Mouse (Mus musculus) forebrain, embryonic 13.5 days (tissue): ENCODE results near the gene Gm5134. TPM values are rescaled to one million over a fixed set of nuclear protein-coding genes. Genes with fewer than 3 reads are reported as not detected.
"Not testable (repeated sequence)": the region's sequence is repeated elsewhere in the genome, so short reads cannot be mapped to it uniquely, and the experiment has no call there.

Experiments
- ATAC-seq: fragments of 200-750 bp; cut with Nextera tagmentation; 2 replicates; pipeline ENCODE4 v1.8.0; 2017
- H3K27ac ChIP-seq: fragments of 300-500 bp; sonication (generic); 2 replicates; pipeline ENCODE4 v1.5.1; 2015; ENCODE audit warnings: inconsistent platforms, mild to moderate bottlenecking, moderate library complexity
- H3K27me3 ChIP-seq: fragments of 300-500 bp; sonication (generic); 2 replicates; pipeline ENCODE4 v1.6.1; 2015; ENCODE audit warnings: mild to moderate bottlenecking, inconsistent platforms
- H3K36me3 ChIP-seq: fragments of 300-500 bp; sonication (generic); 2 replicates; pipeline ENCODE4 v1.6.1; 2015; ENCODE audit warnings: mild to moderate bottlenecking, inconsistent platforms; ENCODE audit not compliant: poor library complexity, severe bottlenecking
- H3K4me1 ChIP-seq: fragments of 300-500 bp; sonication (generic); 2 replicates; pipeline ENCODE4 v1.6.1; 2015; ENCODE audit warnings: inconsistent platforms
- H3K4me2 ChIP-seq: fragments of 300-500 bp; sonication (generic); 2 replicates; pipeline ENCODE4 v1.6.1; 2015; ENCODE audit warnings: inconsistent platforms, mild to moderate bottlenecking, moderate library complexity
- H3K4me3 ChIP-seq: fragments of 300-500 bp; sonication (generic); 2 replicates; pipeline ENCODE4 v1.5.1; 2015; ENCODE audit warnings: mild to moderate bottlenecking, inconsistent platforms
- H3K9ac ChIP-seq: fragments of 300-500 bp; sonication (generic); 2 replicates; pipeline ENCODE4 v1.6.1; 2015; ENCODE audit warnings: mild to moderate bottlenecking, inconsistent platforms
- H3K9me3 ChIP-seq: fragments of 300-500 bp; sonication (generic); replicated peaks from 2 replicates; pipeline ENCODE4 v1.6.1; 2016; ENCODE audit warnings: inconsistent platforms
- WGBS: fragments of 180-500 bp; shearing (Covaris S2); methylation state at CpG from one replicate; pipeline ENCODE4 v1.1.7; 2015; 5-methylcytosine and 5-hydroxymethylcytosine counted together
- polyA plus RNA-seq: library from polyadenylated mRNA; unstranded; fragments of >200 nt; fragmentation: Nextera tagmentation; extraction: Ambion mirVana; gene quantifications from 2 replicates; pipeline ENCODE4 v1.2.1, GENCODE M21; 2015

Gm5134 gene
- polyA plus RNA-seq, 1 experiment from 2014 or later = 0.09 TPM

GRCm38 (mm10) chr10:75978119-75978834 is 24.0 kb downstream of the Gm5134 start:
- H3K9me3 ChIP-seq = no peaks in the 10 kb centered on the region
- no peaks in the 10 kb centered on the region for H3K36me3 ChIP-seq
- no peaks in the 10 kb centered on the region for H3K27me3 ChIP-seq
- H3K4me2 ChIP-seq = no peak overlapping the region
- ATAC-seq = no peak
- H3K9ac ChIP-seq = no peak overlapping the region
- 48% methylated on average over 10 of the region's 10 CpGs for WGBS
- peaks cover 6% of the 10 kb centered on the region; the same call in 1 of the 2 replicates for H3K4me1 ChIP-seq
- H3K27ac ChIP-seq = no peak overlapping the region
- H3K4me3 ChIP-seq = no peak overlapping the region

- no peaks in the 10 kb centered on the region for H3K36me3 ChIP-seq
- WGBS = 61% methylated on average over 5 of the region's 5 CpGs
- no peak overlapping the region for H3K4me2 ChIP-seq
- no peak for ATAC-seq
- H3K27ac ChIP-seq = no peak overlapping the region
- H3K9me3 ChIP-seq = no peaks in the 10 kb centered on the region
- H3K4me1 ChIP-seq = peaks cover 6% of the 10 kb centered on the region; the same call in 1 of the 2 replicates
- no peak overlapping the region for H3K4me3 ChIP-seq
- no peak overlapping the region for H3K9ac ChIP-seq
- H3K27me3 ChIP-seq = no peaks in the 10 kb centered on the region
Observed at GRCm38 (mm10) chr10:75978835-75979157, 24.5 kb downstream of the Gm5134 start.

- Histone ChIP-seq H3K4me1 (peaks cover 6% of the 10 kb centered on the region; the same call in 1 of the 2 replicates), H3K4me2 (no peak overlapping the region), H3K9ac (no peak overlapping the region), H3K27me3 (no peaks in the 10 kb centered on the region), H3K36me3 (no peaks in the 10 kb centered on the region), H3K4me3 (no peak overlapping the region), H3K9me3 (no peaks in the 10 kb centered on the region), H3K27ac (no peak overlapping the region)
- 92% methylated on average over 3 of the region's 3 CpGs for WGBS
- peak; percentile 45; the same call in 1 of the 2 replicates for ATAC-seq
Observed at GRCm38 (mm10) chr10:75979432-75979831, 25.1 kb downstream of the Gm5134 start.

- Histone ChIP-seq H3K4me2 (no peak overlapping the region), H3K9ac (no peak overlapping the region), H3K27me3 (no peaks in the 10 kb centered on the region), H3K4me3 (no peak overlapping the region), H3K36me3 (no peaks in the 10 kb centered on the region), H3K9me3 (no peaks in the 10 kb centered on the region), H3K4me1 (no peaks in the 10 kb centered on the region), H3K27ac (no peak overlapping the region)
- no peak for ATAC-seq
- 66% methylated on average over 4 of the region's 4 CpGs for WGBS
Observed at GRCm38 (mm10) chr10:75990430-75991042, 36.2 kb downstream of the Gm5134 start.

DNA sequence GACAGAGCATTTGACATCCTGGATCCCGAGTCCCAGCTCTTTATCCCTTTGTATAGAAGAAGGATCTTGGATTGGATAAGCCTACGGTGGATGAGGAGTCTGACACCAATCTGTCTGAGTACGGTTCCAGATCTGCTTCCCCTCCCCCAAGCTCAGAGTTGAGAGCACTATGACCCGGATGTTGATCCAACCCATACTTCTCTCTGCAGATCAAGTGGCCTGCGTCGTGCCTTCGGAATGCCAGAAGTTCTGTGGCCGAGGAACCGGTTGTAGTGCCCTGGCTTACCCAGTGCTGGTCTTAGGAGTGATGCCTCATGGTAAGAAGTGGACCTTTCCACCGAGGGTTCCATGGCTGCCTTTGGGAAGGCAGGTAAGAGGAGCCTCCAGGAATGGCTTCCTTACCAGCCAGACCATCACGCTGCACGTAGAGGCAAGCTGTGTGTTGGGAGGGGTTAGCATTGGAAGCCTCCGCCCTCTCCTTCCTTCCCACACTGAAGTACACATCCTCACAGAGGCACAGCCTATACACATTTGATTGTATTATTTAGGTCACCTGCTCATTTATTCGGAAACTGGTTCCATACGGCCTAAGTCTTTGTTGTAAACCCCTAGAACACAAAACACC is 39.4 kb downstream of the Gm5134 start:
- H3K4me2 ChIP-seq = no peak overlapping the region
- ATAC-seq = no peak
- no peaks in the 10 kb centered on the region for H3K27me3 ChIP-seq
- no peak overlapping the region for H3K9ac ChIP-seq
- H3K9me3 ChIP-seq = no peaks in the 10 kb centered on the region
- 92% methylated on average over 15 of the region's 15 CpGs for WGBS
- no peaks in the 10 kb centered on the region for H3K4me1 ChIP-seq
- H3K36me3 ChIP-seq = no peaks in the 10 kb centered on the region
- H3K27ac ChIP-seq = no peak overlapping the region
- no peak overlapping the region for H3K4me3 ChIP-seq

DNA sequence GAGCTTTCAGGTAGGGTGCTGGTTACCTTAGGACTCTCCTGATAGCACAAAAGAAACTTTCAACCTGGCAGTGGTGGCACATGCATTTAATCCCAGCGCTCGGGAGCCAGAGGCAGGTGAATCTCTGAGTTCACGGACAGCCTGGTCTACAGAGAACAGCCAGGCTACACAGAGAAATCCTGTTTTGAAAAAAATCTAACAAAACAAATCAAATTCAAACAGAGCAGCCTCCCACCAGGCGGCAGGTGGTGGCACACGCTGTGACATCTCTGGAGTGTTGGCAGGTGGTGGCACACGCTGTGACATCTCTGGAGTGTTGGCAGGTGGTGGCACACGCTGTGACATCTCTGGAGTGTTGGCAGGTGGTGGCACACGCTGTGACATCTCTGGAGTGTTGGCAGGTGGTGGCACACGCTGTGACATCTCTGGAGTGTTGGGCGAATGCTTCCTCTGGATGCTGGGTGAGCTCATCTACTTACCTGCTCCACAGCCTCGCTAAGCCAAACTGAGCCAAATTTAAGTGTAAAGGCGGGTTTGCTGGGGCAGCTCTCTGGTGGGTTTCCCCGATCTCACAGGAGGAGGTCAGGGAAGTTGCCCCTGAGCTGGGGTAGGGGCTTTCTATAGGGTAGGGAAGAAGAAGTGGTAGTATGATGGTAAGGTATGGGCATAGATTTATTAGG is 40.4 kb downstream of the Gm5134 start:
- peak overlapping the region; percentile 60 for H3K27ac ChIP-seq

GRCm38 (mm10) chr10:75995463-75995862 is 41.1 kb downstream of the Gm5134 start:
- H3K9ac ChIP-seq = no peak overlapping the region
- H3K4me1 ChIP-seq = no peaks in the 10 kb centered on the region
- no peak overlapping the region for H3K4me3 ChIP-seq
- 88% methylated on average over 11 of the region's 11 CpGs for WGBS
- ATAC-seq = no peak
- no peaks in the 10 kb centered on the region for H3K27me3 ChIP-seq
- no peaks in the 10 kb centered on the region for H3K36me3 ChIP-seq
- no peaks in the 10 kb centered on the region for H3K9me3 ChIP-seq
- H3K4me2 ChIP-seq = no peak overlapping the region
- no peak overlapping the region for H3K27ac ChIP-seq

More for the DNA sequence above, 40.4 kb downstream of the Gm5134 start:
- not testable (repeated sequence) for H3K4me1 ChIP-seq, H3K27me3 ChIP-seq, H3K9ac ChIP-seq, H3K4me3 ChIP-seq, H3K4me2 ChIP-seq, H3K36me3 ChIP-seq, H3K9me3 ChIP-seq
- peak; percentile 86; the same call in 1 of the 2 replicates for ATAC-seq
- 70% methylated on average over 13 of the region's 13 CpGs for WGBS

DNA sequence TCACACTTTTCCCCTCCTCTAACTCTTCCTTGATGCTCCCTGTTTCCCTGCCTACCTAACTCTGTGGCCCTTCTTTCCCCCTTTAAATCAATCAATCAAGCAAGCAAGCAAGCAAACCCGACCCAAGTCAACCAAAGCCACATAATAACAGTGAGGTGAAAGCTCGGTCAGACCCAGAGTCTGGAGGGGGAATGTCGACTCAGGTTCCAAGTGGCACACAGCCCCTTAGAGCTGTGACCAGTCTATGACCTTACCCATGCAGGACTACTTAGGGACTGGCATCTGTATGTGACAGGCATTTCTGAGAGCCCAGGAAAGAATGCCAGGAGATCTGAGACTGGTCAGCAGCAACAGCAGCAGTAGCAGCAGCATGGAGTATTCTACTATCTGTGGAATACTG is 42.0 kb downstream of the Gm5134 start:
- peaks cover 8% of the 10 kb centered on the region; the same call in 1 of the 2 replicates for H3K4me1 ChIP-seq
- no peak overlapping the region for H3K4me3 ChIP-seq
- H3K4me2 ChIP-seq = no peak overlapping the region
- H3K27me3 ChIP-seq = no peaks in the 10 kb centered on the region
- H3K9me3 ChIP-seq = no peaks in the 10 kb centered on the region
- no peak for ATAC-seq
- 71% methylated on average over 3 of the region's 3 CpGs for WGBS
- H3K27ac ChIP-seq = no peak overlapping the region
- H3K9ac ChIP-seq = no peak overlapping the region
- H3K36me3 ChIP-seq = no peaks in the 10 kb centered on the region

DNA sequence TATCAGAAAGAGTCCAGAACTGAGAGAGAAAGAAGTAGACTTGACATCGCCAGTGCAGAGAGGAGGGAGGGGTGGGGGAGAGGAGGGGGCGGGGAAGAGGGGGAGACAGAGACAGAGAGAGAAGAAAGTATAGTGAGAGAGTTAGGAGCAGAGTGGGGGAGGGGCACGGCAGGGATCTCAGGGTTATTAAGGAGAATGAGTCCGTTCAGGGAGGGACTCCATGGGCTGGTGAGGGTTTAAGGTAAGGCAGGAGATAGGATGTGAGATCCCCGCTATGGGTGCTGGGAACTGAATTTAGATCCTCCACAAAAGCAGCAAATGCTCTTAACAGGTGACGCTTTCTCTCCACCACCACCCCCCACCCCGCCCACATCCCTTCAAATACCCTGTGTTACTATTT is 46.8 kb downstream of the Gm5134 start:
- Histone ChIP-seq H3K9me3 (no peaks in the 10 kb centered on the region), H3K27ac (no peak overlapping the region), H3K4me1 (peaks cover 20% of the 10 kb centered on the region), H3K36me3 (no peaks in the 10 kb centered on the region), H3K27me3 (peaks cover 5% of the 10 kb centered on the region; the same call in 1 of the 2 replicates), H3K4me2 (no peak overlapping the region), H3K9ac (no peak overlapping the region), H3K4me3 (no peak overlapping the region)
- 19% methylated on average over 7 of the region's 7 CpGs for WGBS
- no peak for ATAC-seq

DNA sequence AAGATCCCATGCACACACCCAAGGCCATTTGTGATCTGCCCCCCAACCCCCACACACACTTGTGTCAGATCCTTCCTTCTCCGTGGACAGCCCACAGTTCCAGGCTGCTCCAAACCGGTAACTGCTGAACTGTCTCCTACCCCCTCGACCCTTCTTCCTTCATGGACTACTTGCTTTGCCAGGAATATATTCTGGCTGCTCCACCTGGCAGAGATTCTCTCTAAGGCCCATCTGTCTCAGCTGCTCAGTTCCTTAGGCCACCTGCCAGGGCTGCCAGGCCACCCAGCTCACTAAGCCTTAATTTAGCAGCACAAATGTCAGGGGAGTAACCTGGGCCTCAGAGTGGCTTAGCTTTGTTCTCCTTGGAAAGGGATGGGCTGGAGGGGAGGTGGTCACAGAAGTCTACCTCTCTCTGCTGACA is 47.8 kb downstream of the Gm5134 start:
- peaks cover 20% of the 10 kb centered on the region for H3K4me1 ChIP-seq
- no peaks in the 10 kb centered on the region for H3K9me3 ChIP-seq
- 25% methylated on average over 3 of the region's 3 CpGs for WGBS
- no peak overlapping the region for H3K9ac ChIP-seq
- peak; percentile 51; the same call in 1 of the 2 replicates for ATAC-seq
- H3K4me3 ChIP-seq = no peak overlapping the region
- peaks cover 5% of the 10 kb centered on the region; the same call in 1 of the 2 replicates for H3K27me3 ChIP-seq
- no peak overlapping the region for H3K4me2 ChIP-seq
- H3K36me3 ChIP-seq = no peaks in the 10 kb centered on the region
- no peak overlapping the region for H3K27ac ChIP-seq

GRCm38 (mm10) chr10:76002615-76003014 is 48.3 kb downstream of the Gm5134 start:
- WGBS = 34% methylated on average over 2 of the region's 2 CpGs
- Histone ChIP-seq H3K27me3 (peaks cover 5% of the 10 kb centered on the region; the same call in 1 of the 2 replicates), H3K4me2 (no peak overlapping the region), H3K4me3 (no peak overlapping the region), H3K9me3 (no peaks in the 10 kb centered on the region), H3K9ac (no peak overlapping the region), H3K4me1 (peaks cover 20% of the 10 kb centered on the region), H3K27ac (no peak overlapping the region), H3K36me3 (no peaks in the 10 kb centered on the region)
- 0 out of 2 replicates have a peak, but pooled peaks have one; percentile 10 for ATAC-seq

DNA sequence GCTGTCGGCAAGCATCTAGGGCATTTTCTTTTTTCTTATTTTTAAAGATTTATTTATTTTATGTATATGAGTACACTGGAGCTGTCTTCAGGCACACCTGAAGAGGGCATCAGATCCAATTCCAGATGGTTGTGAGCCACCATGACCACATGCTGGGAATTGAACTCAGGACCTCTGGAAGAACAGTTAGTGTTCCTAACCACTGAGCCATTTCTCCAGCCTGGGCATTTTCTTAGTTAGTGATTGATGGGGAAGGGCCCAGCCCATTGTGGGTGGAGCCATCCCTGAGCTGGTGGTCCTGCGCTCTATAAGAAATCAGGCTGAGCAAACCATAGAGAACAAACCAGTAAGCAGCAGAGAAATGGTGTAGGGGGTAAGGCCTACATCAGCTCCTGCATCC is 48.9 kb downstream of the Gm5134 start:
- H3K9ac ChIP-seq = no peak overlapping the region
- H3K4me1 ChIP-seq = peaks cover 20% of the 10 kb centered on the region
- no peaks in the 10 kb centered on the region for H3K36me3 ChIP-seq
- H3K9me3 ChIP-seq = no peaks in the 10 kb centered on the region
- H3K4me2 ChIP-seq = no peak overlapping the region
- 86% methylated on average over 2 of the region's 2 CpGs for WGBS
- H3K4me3 ChIP-seq = no peak overlapping the region
- no peak for ATAC-seq
- peaks cover 5% of the 10 kb centered on the region; the same call in 1 of the 2 replicates for H3K27me3 ChIP-seq
- H3K27ac ChIP-seq = no peak overlapping the region
